Mouse (Mus musculus) liver, adult 10 weeks (tissue): ENCODE measurements around the gene Olfr1307. TPM values are rescaled to one million over a fixed set of nuclear protein-coding genes. Genes with fewer than 3 reads are reported as not detected.

ENCODE experiments used
- polyA plus RNA-seq: library from polyadenylated mRNA; stranded (reverse); fragments of 350-450 nt; fragmentation: Illumina TruSeq; extraction: RNeasy Lipid Tissue Mini Kit (QIAGEN cat#74804); gene quantifications from one replicate; pipeline ENCODE4 v1.2.3, GENCODE M21; 2014; ENCODE audit warnings: low read depth, low replicate concordance

The Olfr1307 gene
- polyA plus RNA-seq: not detected

GRCm38 (mm10) chr2:111949340-111949739 is at the start of gene Olfr1307:
Gene Olfr1307, minus strand, starts transcription at chr2:111949440.

DNA sequence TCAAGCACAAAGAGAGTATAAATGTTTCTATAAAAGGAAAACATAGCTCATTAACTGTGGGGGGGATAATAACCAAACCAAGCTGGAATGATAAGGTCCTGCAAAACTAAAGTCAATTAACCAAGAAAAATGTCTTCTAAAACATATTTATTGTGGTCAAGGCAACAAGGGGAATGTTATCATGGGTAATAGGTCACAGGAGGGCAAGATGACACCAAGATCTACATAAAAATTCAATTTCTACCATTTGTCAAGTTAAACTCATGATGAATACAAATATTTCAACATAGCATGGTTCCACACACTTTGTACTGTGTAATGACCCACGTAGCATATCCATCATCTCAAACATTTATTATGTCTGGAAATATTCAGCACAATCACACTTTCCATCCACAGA is 40.9 kb upstream of the Olfr1307 start, which contains the start of gene Olfr1309:
Gene Olfr1309, minus strand, starts transcription at position 101 of the 400 bp plus-strand sequence.

DNA sequence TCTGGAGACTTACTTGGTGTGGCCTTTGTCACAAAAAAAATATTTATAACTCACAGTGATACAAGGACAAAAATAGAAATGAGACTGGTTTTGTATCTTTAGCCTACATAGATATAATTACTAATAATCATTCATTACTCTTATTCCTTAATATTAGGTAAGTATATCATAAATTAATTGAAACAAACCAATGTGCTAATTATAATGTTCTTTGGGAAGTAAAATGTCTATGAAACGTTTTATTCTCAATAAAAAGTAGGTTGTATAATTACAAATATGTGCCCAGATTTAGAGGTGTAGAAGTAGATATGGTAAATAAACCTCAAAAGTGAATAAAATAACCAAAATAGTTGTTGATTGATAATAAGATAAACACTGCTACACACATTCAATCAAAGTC is 15.6 kb upstream of the Olfr1307 start, which contains the start of gene Olfr1308:
Gene Olfr1308, minus strand, starts transcription at position 101 of the 400 bp plus-strand sequence.

GRCm38 (mm10) chr2:111916171-111916570 is 33.1 kb downstream of the Olfr1307 start, which contains the start of gene Olfr1306:
Gene Olfr1306, minus strand, starts transcription at chr2:111916271.

Other genes with a start within 250 kb of the Olfr1307 start
- gene Olfr1301, start 198.4 kb downstream of the Olfr1307 start, polyA plus RNA-seq: not detected
- not detected for gene Olfr1302, start 172.0 kb downstream of the Olfr1307 start, polyA plus RNA-seq
- not detected for gene Olfr1303, start 129.1 kb downstream of the Olfr1307 start, polyA plus RNA-seq
- not detected for gene Olfr1305, start 72.3 kb downstream of the Olfr1307 start, polyA plus RNA-seq
- not detected for gene Olfr1306, start 33.2 kb downstream of the Olfr1307 start, polyA plus RNA-seq
- not detected for gene Olfr1308, start 15.5 kb upstream of the Olfr1307 start, polyA plus RNA-seq
- gene Olfr1309, start 40.8 kb upstream of the Olfr1307 start, polyA plus RNA-seq: not detected
- gene Olfr1310, start 63.3 kb upstream of the Olfr1307 start, polyA plus RNA-seq: not detected
- gene Olfr1311, start 75.0 kb upstream of the Olfr1307 start, polyA plus RNA-seq: not detected
- not detected for gene Olfr1312, start 100.8 kb upstream of the Olfr1307 start, polyA plus RNA-seq
- not detected for gene Olfr1313, start 128.4 kb upstream of the Olfr1307 start, polyA plus RNA-seq
- not detected for gene Olfr1314, start 147.3 kb upstream of the Olfr1307 start, polyA plus RNA-seq
- gene Olfr1315-ps1, start 166.0 kb upstream of the Olfr1307 start, polyA plus RNA-seq: not detected
- gene Olfr1316, start 185.5 kb upstream of the Olfr1307 start, polyA plus RNA-seq: not detected
- not detected for gene Olfr1317, start 190.9 kb upstream of the Olfr1307 start, polyA plus RNA-seq
- gene Olfr1318, start 204.8 kb upstream of the Olfr1307 start, polyA plus RNA-seq: not detected